Mouse (Mus musculus) heart, postnatal 0 days (tissue): ENCODE results near the gene Gulp1.

Source experiments
- CTCF ChIP-seq: IDR thresholded peaks from 2 replicates; pipeline ENCODE4 v1.5.1; 2016; ENCODE audit warnings: antibody characterized with exemption, control low read depth, low read depth
- EP300 ChIP-seq: IDR thresholded peaks from 2 replicates; pipeline ENCODE4 v1.6.1; 2016; ENCODE audit warnings: antibody characterized with exemption, low read depth

DNA sequence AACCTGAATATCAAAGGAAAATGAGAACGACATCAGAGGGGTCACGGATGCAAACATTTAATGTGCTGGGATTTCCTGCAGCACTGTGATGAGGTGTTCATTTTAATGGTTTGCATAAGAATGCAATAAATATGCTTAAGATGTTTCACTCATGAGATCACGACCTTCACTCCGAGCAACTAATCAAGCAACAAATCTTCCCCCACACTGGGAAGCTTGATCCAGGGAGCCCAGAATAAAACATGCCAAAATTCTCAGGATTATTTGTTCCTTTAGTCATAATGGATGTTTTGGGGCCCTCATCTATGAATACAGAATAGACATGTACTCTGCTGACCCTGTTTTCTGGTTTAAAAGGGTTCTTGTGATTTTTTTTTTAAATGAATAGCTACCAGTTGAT lies 16.1 kb downstream of the Gulp1 start:
- TF ChIP-seq CTCF, result no peak
- no peak for TF ChIP-seq EP300
